Mouse (Mus musculus) skeletal muscle tissue, adult 2 months (tissue): ENCODE results near the gene Rsrc1.

ENCODE experiments used
- DNase-seq: peaks from one replicate; pipeline ENCODE4 v3.0.0-alpha.2; 2012; ENCODE audit warnings: low read depth, low spot score

The Rsrc1 gene

GRCm38 (mm10) chr3:67369407-67370079 lies 388.4 kb downstream of the Rsrc1 start:
- no peak for DNase-seq

GRCm38 (mm10) chr3:67372194-67372593 lies 391.0 kb downstream of the Rsrc1 start:
- no peak for DNase-seq

GRCm38 (mm10) chr3:67372781-67373180 lies 391.6 kb downstream of the Rsrc1 start:
- peak; percentile 90 for DNase-seq

- DNase-seq: peak; percentile 94
These were observed 392.7 kb downstream of the Rsrc1 start, which contains the start of gene Mlf1 for GRCm38 (mm10) chr3:67373872-67374271. Mlf1 (plus strand) TSS chr3:67374097.

- DNase-seq: no peak
These were observed 393.2 kb downstream of the Rsrc1 start for GRCm38 (mm10) chr3:67374360-67374778.

- DNase-seq: no peak
These were observed 393.9 kb downstream of the Rsrc1 start, which contains the start of gene Gm17402 for GRCm38 (mm10) chr3:67375063-67375462. Gm17402 (minus strand) TSS chr3:67375163.

GRCm38 (mm10) chr3:67378215-67378614 lies 397.0 kb downstream of the Rsrc1 start:
- peak; percentile 58 for DNase-seq
